Mouse (Mus musculus) right cerebral cortex, postnatal 25 days (tissue): ENCODE measurements at regions not wholly inside any gene's neighbourhood (a gene's known extent, or its start where the extent isn't known, plus 50 kb on each side); places are given as distances from the start of the nearest gene placed in this dataset.

Source experiments
- DNase-seq: peaks from one replicate; pipeline ENCODE4 v3.0.0; 2022

- no peak for DNase-seq
Measured at GRCm38 (mm10) chr1:151088535-151089125, 93.7 kb upstream of the Gm47985 start.

DNA sequence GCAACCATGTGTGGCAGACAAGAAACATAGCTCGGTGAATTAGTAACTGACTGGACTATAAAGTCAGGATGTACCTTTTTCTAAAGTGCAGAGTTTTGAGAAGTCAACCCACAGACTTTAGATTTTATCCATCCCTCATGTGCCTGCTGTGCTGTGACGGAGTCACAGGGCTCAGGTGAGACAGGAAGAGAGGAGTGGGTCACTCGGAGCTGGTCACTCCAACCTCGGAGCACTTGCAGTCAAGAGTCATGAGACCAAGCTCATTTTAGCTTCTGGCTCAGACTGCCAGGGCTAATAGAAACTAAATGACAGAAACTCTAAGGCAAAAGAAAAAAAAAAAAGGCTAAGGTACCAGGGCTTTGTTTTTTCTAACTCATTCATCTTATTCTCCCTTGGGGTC lies 90.3 kb upstream of the Gm47985 start:
- DNase-seq: no peak

DNA sequence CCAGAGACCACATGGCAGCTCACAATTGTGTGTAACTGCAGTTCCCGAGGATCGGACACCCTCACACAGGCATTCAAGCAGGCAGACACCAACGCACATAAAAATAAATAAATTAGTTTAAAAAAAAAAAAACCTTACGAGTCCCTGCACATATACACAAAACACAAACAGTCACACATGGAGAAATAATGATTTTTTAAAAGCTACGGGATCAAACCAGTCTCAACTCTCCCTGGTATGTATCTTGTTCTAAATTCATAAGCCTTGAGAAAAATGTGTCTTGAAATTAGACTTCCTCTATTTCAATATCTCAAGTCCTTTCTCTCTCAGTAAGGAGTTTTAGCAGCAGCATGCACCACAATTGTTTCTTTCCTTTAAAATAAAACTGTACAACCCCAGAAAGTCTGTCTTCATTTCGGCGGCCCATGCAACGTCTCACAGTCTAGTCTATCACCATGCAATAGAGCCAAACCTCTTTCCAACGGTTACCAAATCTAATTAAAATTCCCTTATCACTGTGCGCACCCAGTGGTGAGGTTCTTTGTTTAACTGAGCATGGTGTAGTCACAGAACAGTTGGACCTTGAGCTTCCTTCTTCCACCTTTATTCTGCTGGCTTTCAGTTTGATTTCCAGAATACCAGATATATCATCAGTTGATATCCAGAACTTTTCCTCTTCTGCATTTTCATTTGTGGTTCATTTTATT lies 86.8 kb upstream of the Gm47985 start:
- no peak for DNase-seq

GRCm38 (mm10) chr1:151096079-151096478 lies 86.3 kb upstream of the Gm47985 start:
- no peak for DNase-seq

GRCm38 (mm10) chr1:151097506-151097905 lies 84.8 kb upstream of the Gm47985 start:
- DNase-seq: no peak

- no peak for DNase-seq
Measured at GRCm38 (mm10) chr1:151098763-151099162, 83.6 kb upstream of the Gm47985 start.

DNA sequence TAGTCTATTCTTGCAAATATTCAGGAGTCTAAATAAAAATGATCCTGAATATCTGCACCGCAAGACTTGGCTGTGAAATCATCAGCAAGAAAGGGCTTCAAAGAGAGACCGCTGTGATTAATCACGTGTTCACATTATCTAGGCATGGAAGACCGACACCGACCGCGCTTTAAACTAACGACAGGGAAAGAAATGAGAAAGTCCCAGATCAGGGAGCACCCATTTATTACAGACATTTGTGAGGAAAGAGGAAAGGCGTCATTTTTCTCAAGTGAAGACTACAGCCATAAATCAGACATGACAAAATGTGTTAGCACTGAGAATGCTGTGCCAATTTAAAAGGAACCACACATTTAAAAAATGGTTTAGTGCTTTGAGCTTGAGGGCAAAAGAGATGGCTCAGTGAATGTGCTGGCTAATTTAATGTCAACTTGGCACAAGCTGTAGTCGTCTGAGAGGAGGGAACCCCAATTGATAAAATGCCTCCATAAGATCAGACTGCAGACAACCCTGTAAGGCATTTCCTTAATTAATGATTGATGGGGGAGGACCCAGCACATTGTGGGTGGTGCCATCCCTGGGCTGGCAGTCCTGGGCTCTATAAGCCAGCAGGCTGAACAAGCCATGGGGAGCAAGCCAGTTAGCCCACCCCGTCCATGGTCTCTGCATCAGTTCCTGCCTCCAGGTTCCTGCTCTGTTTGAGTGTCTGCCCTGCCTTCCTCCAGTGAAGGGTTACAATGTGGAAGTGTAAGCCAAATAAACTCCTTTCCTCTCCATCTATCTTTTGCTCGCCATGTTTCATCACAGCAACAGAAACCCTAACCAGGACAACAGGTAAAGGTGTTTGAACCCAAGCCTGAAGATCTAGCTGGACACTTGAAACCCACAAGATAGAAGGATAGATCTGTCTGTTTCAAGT lies 81.5 kb upstream of the Gm47985 start:
- DNase-seq: no peak

DNA sequence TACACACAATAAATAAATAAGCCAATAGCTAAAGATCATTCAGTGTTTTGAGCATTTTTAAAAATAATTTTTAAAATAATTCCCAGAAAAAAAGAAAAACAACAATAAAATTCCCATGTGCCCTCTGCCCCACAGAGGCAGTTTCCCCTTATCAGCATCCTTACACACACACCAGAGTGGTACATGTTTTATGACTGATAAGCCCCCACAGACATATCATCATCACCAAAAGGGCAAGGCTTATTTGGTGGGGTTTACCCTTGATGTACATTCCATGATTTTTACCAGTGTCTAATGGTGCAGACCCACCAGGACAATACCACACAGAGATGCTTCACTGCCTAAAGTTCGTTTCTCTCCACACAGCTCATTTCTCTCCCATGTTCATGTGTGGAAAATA lies 80.8 kb upstream of the Gm47985 start:
- no peak for DNase-seq

- DNase-seq: no peak
Measured at GRCm38 (mm10) chr1:151102061-151102460, 80.3 kb upstream of the Gm47985 start.

- DNase-seq: no peak
Measured at GRCm38 (mm10) chr1:151102646-151103391, 79.5 kb upstream of the Gm47985 start.

GRCm38 (mm10) chr1:151103522-151104037 lies 78.8 kb upstream of the Gm47985 start:
- no peak for DNase-seq

DNA sequence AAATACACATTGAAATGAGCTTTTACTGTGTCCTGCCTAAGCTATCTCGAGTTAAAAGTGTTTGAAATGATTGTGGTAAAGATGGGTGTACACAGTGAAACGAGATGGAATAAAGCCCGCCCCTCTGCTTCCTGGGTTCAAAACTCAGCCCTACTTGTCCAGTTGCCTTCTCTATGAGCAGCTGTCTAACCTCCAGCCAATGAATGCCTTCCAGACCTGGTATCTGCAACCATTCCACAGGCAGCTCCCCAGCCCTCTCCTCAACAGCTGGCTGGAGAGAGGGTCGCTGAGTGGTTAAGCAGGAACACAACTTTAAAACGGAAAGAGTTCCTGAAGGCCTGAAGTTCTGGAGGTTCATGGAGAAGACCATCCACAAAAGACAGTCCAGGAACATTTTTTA lies 78.0 kb upstream of the Gm47985 start:
- no peak for DNase-seq

DNA sequence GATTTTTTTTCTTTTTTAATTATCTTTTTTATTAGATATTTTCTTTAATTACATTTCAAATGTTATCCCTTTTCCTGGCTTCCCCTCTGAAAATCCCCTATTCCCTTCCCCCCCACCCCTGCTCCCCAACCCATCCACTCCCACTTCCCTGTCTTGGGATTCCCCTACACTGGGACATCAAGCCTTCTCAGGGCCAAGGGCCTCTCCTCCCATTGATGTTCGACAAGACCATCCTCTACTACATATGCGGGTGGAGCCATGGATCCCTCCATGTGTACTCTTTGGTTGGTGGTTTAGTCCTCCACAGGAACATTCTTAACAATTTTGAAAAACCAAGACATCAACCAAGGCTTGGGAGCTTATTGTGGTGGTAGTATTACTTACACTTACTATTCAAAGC lies 77.5 kb upstream of the Gm47985 start:
- DNase-seq: no peak

GRCm38 (mm10) chr1:151105251-151105650 lies 77.1 kb upstream of the Gm47985 start:
- no peak for DNase-seq

DNA sequence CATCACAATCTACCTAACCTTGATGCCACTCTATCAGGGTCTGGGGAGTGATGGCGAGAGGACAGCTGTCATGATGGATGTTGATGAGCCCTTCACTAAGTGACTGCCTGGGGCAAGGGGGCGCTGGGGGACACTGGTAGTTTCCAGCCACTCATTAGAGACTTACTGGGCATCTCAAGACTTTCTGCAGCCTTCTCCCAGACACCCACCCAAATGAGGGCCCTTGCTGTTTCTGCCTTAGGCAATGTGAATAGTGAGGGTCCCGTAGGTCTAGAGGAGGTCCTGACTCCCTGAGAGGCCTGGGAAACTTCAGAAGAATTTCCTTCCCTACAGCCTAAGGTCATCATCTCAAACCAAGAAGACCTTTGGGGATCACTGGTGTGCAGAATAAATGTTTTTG lies 74.9 kb upstream of the Gm47985 start:
- DNase-seq: no peak

DNA sequence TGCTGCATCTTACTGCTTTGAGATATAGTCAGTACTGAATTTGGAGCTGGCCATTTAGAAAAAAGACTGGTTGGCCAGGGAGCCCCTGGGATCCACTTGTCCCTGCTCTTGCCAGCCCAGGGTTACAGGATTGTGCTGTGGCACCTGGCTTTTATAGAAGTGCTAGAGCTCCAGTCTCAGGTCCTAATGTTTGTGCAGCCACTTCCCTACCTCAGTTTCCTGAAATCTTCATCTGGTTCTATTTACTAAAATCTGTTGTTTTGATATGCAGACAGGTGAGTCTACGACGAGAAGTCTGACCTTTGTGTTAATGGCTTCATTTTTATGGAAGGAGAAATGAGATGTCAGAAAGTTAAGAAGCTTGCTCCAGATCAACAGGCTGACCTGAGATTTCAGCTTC lies 73.0 kb upstream of the Gm47985 start:
- no peak for DNase-seq

GRCm38 (mm10) chr1:151110412-151110811 lies 71.9 kb upstream of the Gm47985 start:
- DNase-seq: no peak

DNA sequence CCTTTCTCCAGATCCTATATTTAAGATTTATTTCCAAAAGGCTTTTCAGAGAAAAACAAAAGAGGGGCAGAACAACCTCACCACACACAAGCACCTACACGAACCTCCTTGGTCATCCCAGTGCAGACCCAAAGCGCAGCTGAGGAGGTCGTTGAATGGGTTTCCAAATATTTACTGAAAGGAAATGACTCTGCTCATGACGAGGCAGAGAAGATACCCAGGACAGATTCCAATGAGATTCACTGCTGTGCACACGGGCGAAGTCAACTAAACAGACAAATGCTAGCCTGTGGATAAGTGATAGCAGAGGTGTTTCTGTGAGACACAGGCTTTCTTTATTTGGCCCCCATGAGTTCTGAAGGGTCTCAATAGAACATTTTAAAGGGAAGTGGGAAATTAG lies 70.7 kb upstream of the Gm47985 start:
- no peak for DNase-seq

DNA sequence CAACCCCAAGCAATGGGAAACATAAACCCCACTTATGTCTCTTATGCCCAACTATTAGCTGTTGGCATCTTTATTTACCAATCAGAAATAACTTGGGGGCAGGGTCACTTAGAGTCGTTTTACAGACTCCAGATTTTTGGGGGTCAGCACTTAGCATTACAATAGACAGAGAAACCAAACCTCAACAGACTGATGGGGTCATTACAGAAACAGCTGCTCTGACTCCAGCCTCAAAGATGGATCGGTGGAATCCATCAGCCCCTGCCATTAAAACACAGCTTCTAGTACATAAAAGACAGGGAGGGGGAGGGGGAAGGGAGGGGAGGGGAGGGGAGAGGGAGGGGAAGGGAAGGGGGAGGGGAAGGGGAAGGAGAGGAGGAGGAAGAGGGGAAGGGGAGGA lies 69.9 kb upstream of the Gm47985 start:
- DNase-seq: no peak

DNA sequence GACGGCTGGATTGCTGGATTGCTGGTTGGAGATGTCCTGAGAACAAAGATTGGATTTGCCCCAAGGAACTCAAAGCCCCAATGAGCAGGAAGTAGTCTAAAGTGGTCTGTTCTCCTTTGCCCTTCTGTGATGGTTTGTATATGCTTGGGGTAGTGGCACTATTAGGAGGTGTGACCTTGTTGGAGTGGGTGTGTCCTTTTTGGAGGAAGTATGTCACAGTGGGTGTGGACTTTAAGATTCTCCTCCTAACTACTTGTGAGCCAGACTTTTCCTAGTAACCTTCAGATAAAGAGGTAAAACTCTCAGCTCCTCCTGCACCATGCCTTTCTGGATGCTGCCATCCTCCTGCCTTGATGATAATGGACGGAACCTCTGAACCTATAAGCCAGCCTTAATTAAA lies 69.1 kb upstream of the Gm47985 start:
- no peak for DNase-seq

DNA sequence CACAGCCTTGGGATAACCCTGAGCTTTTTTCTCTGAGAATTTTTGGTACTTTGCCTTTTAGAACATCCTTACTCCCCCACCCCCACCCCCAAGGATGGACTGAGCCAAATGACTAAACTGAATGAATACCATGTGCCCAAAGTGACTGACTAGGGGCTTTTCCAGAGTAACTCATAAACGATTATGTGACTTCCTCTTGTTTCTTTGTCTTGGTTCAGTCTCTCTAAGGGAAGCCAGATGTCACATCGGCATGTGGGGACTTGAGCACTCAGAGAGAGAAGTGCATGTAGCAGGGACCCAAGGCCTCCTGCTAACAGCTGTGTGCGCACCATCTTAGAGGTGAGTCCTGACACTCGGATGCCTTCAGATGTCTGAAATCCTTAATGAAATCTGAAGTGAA lies 63.8 kb upstream of the Gm47985 start:
- DNase-seq: no peak

GRCm38 (mm10) chr1:151118982-151119381 lies 63.4 kb upstream of the Gm47985 start:
- no peak for DNase-seq

GRCm38 (mm10) chr1:151119566-151119965 lies 62.8 kb upstream of the Gm47985 start:
- no peak for DNase-seq
